Mouse (Mus musculus): ENCODE results near the gene Zbtb45.

GRCm38 (mm10) chr7:13001584-13001983 is 8.2 kb downstream of the Zbtb45 start:
- no peak for TF ChIP-seq TCF12 (IDR thresholded peaks at IDR 0.05; ENCODE audit: insufficient read depth, poor library complexity, severe bottlenecking)
- TF ChIP-seq SRF (IDR thresholded peaks at IDR 0.05; ENCODE audit: control insufficient read depth, insufficient read length, low read depth) = no peak
- TF ChIP-seq MAX (IDR thresholded peaks at IDR 0.05; ENCODE audit: low read depth) = no peak
- no peak for TF ChIP-seq TCF3 (IDR thresholded peaks at IDR 0.05; ENCODE audit: insufficient read length, low read depth)
